Mouse (Mus musculus) layer of hippocampus, adult 18-20 months (tissue): Measurements from ENCODE around the gene Ptprj. TPM values are rescaled to one million over a fixed set of nuclear protein-coding genes. Genes with fewer than 3 reads are reported as not detected.

ENCODE experiments used
- DNase-seq, 2 experiments: peaks; one replicate each; pipeline ENCODE4 v3.0.0; 2022; ENCODE audit warnings: low spot score in 2 of 2
- long read RNA-seq: library from polyadenylated mRNA; stranded (forward); transcript quantifications from one replicate; pipeline ENCODE4 v2.0.0, GENCODE M21; 2021
- total RNA-seq, 2 experiments: library from RNA; stranded (reverse); gene quantifications; 2 replicates each; pipeline ENCODE4 v1.2.3; 2021

Ptprj gene
- total RNA-seq: 100 to 1,000 TPM; 114 TPM
- long read RNA-seq, partial matches to known transcripts: 10 of 59 reads
- long read RNA-seq, other reads (novel, unspliced or antisense): 49 of 59 reads

- DNase-seq: peak; percentile 50 to 75
These were observed at the start of gene Ptprj for GRCm38 (mm10) chr2:90580236-90581005. Gene Ptprj (minus strand): TSS chr2:90580647.

- no peak for DNase-seq
These were observed 49.1 kb upstream of the Ptprj start for GRCm38 (mm10) chr2:90629552-90629951.

GRCm38 (mm10) chr2:90628261-90628660, 47.8 kb upstream of the Ptprj start:
- DNase-seq: no peak

- DNase-seq: peak; percentile 34 to 86
These were observed 44.5 kb upstream of the Ptprj start for GRCm38 (mm10) chr2:90624920-90625319.

- DNase-seq: no peak
These were observed 43.9 kb upstream of the Ptprj start for GRCm38 (mm10) chr2:90624339-90624738.

GRCm38 (mm10) chr2:90620815-90621214, 40.4 kb upstream of the Ptprj start:
- DNase-seq: no peak

GRCm38 (mm10) chr2:90619648-90620047, 39.2 kb upstream of the Ptprj start:
- no peak for DNase-seq

- peak; percentile 29 to 67 for DNase-seq
These were observed 34.3 kb upstream of the Ptprj start for GRCm38 (mm10) chr2:90614651-90615171.

GRCm38 (mm10) chr2:90613591-90613990, 33.1 kb upstream of the Ptprj start:
- peak in 1 of 2 experiments; percentile 57 for DNase-seq

- DNase-seq: peak in 1 of 2 experiments; percentile 9
These were observed 32.6 kb upstream of the Ptprj start for GRCm38 (mm10) chr2:90613006-90613405.

- DNase-seq: peak in 1 of 2 experiments; percentile 24
These were observed 31.6 kb upstream of the Ptprj start for GRCm38 (mm10) chr2:90611959-90612571.

GRCm38 (mm10) chr2:90601056-90601455, 20.6 kb upstream of the Ptprj start:
- DNase-seq: no peak

- DNase-seq: no peak
These were observed 7.7 kb upstream of the Ptprj start for GRCm38 (mm10) chr2:90588141-90588540.

- DNase-seq: no peak
These were observed 4.1 kb upstream of the Ptprj start for GRCm38 (mm10) chr2:90584506-90584905.

- no peak for DNase-seq
These were observed 3.2 kb upstream of the Ptprj start for GRCm38 (mm10) chr2:90583628-90584131.

GRCm38 (mm10) chr2:90582814-90583213, 2.4 kb upstream of the Ptprj start:
- no peak for DNase-seq

GRCm38 (mm10) chr2:90582311-90582710, 1.9 kb upstream of the Ptprj start:
- no peak for DNase-seq

- no peak for DNase-seq
These were observed 1.3 kb upstream of the Ptprj start for GRCm38 (mm10) chr2:90581796-90582125.

- no peak for DNase-seq
These were observed 754 bp upstream of the Ptprj start for GRCm38 (mm10) chr2:90581006-90581795.

GRCm38 (mm10) chr2:90579728-90580235, 665 bp downstream of the Ptprj start:
- no peak for DNase-seq
